Mouse (Mus musculus) lung, adult 2 months (tissue): ENCODE data around the gene Samsn1. TPM values are rescaled to one million over a fixed set of nuclear protein-coding genes. Genes with fewer than 3 reads are reported as not detected.

ENCODE experiments used
- DNase-seq: peaks from one replicate; pipeline ENCODE4 v3.0.0; 2022
- H3K4me1 ChIP-seq: fragments of 200-500 bp; 2 replicates; pipeline ENCODE4 v1.6.1; 2011; ENCODE audit warnings: low read length; ENCODE audit not compliant: control insufficient read depth, insufficient read depth
- H3K4me3 ChIP-seq: fragments of 200-500 bp; replicated peaks from 2 replicates; pipeline ENCODE3; 2011; ENCODE audit warnings: low read depth, mild to moderate bottlenecking, control low read depth, low read length; ENCODE audit errors: extremely low read depth
- CTCF ChIP-seq: fragments of 200-500 bp; IDR thresholded peaks from 2 replicates; pipeline ENCODE4 v1.5.1; 2011; ENCODE audit warnings: mild to moderate bottlenecking, low read length, control low read depth; ENCODE audit not compliant: insufficient read depth
- POLR2A ChIP-seq: fragments of 200-500 bp; IDR thresholded peaks from 2 replicates; pipeline ENCODE4 v1.6.1; 2011; ENCODE audit warnings: low read depth, mild to moderate bottlenecking, control low read depth, low read length, borderline replicate concordance; ENCODE audit errors: extremely low read depth
- WGBS: fragments of 180-500 bp; shearing (Covaris S2); methylation state at CpG from one replicate; pipeline ENCODE4 v1.1.7; 2018; 5-methylcytosine and 5-hydroxymethylcytosine counted together
- polyA plus RNA-seq: library from polyadenylated mRNA; depleted of rRNA; stranded (reverse); fragments of >200 nt; gene quantifications from 2 replicates; pipeline ENCODE4 v1.2.3, GENCODE M21; 2012; rRNA removed

Samsn1 gene
- 1.1 and 3.2 TPM in 2 replicates for polyA plus RNA-seq

DNA sequence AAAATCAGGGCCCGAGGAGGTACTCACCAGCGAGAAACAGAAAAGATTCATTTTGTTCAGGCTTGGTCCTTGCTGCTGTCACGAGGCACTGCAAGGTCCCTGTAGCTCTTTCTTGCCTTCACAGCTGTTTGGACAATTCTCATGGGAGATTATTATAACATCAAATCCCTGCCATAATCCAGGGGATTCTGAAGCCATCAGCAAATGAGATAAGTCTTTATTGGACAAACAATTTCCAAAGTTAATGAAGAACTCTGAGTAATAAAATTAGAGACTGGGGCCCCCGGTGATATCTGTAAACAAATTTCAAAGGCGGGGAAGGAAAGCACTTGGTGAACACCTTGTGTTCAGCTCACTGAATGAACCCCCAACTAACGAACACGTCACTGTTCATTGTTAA lies at the start of gene Samsn1:
Gene Samsn1, minus strand, starts transcription at position 101 of the 400 bp plus-strand sequence.
- no peak within 1 kb of the TSS for H3K4me3 ChIP-seq
- no peaks in the 10 kb centered on the region for H3K4me1 ChIP-seq
- WGBS: 78% methylated on average over 7 of the region's 7 CpGs
- DNase-seq: no peak
- TF ChIP-seq CTCF (no peak), POLR2A (no peak)

DNA sequence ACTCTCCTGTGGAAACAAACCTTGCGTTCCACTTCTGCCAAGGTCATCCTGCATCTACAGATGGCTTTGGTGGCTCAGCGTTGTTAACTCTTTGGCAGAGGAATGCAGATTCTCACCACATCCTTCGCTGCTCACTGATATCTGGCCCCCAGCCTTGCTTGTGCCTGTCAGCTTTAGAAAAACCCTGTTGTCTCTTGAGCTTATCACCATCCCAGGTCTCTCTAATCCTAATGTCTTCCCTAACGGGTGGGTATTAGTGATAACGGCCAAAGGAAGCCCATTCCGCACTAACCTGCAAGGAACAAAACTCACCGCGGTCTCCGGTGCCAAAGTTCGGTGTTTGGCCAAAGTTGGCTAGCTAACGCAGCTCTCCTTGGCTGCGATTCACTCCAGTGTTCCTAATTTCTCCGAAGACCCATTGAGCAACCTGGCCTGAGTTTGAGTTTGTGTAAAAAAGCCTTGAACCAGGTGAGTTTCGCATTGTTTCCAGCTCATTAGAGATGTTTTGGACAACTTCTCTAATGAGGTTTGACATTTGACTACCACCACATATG lies 44.1 kb upstream of the Samsn1 start:
- TF ChIP-seq POLR2A (no peak), CTCF (no peak)
- H3K4me1 ChIP-seq: no peaks in the 10 kb centered on the region
- WGBS: 86% methylated on average over 14 of the region's 14 CpGs
- H3K4me3 ChIP-seq: no peak overlapping the region
- DNase-seq: no peak

DNA sequence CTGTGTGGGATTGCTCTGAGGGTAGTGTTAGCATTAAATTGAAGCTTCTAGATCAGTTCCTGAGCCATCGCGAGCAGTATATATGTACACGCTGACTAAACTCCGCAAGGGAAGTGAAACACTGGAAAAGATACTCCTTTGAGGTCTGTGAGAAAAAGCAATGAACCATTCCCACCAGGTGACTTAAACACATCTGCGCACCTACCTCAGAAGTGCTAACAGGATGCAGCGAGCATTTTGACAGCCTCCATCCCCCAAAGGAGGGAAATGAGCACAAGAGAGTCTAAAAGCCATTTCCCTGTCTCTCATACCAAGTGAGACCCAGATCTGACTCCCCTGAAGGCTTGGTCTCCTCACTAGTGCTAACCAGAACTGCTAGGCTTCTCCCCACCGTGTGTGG lies 32.9 kb upstream of the Samsn1 start:
- no peak for DNase-seq
- H3K4me3 ChIP-seq: no peak overlapping the region
- WGBS: 89% methylated on average over 7 of the region's 7 CpGs
- H3K4me1 ChIP-seq: no peaks in the 10 kb centered on the region
- TF ChIP-seq POLR2A (no peak), CTCF (no peak)

DNA sequence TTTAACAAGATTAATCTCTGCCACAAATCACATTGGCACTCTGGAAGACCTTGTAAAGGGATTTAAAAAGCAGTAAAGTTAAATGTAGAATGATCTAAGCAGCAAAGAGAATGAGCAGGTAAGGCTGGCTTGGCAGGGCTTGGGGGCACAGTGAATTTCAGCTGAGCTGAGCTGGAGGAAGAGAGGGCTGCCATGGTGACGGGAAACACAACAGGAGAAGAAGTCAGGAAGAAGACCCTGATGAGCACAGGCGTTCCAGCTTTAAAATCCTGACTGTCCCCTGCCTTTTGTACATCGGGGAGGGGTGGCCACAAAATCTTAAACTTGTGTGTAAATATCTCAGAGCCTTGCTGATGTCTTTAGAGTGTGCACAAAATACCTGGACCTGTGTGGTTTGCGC lies 32.0 kb upstream of the Samsn1 start:
- no peak for TF ChIP-seq CTCF
- TF ChIP-seq POLR2A: no peak
- 77% methylated on average over 4 of the region's 4 CpGs for WGBS
- H3K4me3 ChIP-seq: no peak overlapping the region
- no peaks in the 10 kb centered on the region for H3K4me1 ChIP-seq
- DNase-seq: no peak

DNA sequence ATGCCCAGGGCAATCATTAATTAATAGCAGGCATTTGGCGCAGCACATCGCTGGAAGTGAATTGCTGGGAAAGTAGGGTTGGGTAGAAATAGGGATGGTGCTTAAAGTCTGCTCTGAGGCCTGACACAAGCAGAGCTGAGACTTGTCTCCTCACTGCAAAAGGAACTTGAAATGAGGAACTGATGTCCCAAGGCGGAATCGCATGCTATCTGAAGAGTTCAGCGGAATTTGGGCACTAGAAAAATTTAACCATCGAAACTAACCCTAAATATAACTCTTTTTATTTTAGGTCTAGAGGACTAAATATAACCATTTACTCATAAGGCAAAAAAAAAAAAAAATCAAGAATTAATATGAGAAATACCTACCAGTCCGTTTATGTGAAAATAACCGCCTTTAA lies 31.5 kb upstream of the Samsn1 start:
- 86% methylated on average over 8 of the region's 8 CpGs for WGBS
- DNase-seq: no peak
- TF ChIP-seq POLR2A (no peak), CTCF (no peak)
- no peaks in the 10 kb centered on the region for H3K4me1 ChIP-seq
- H3K4me3 ChIP-seq: no peak overlapping the region

DNA sequence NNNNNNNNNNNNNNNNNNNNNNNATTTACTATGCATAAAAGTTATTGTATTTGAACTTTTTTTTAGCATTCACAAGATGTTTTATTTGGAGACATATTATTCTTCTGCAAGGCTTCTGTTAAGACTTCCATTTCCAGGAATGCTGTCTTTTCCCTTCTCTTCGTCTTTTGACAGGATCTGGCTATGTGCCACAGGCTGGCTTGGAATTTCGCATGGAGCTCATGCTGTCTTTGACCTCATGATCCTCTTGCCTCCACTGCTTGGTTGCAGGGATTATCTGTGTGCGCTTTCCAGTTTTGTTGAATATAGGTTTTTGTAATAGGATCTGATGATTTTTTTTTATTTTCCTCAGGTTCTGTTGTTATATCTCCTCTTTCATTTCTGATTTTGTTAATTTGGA lies 25.0 kb upstream of the Samsn1 start:
- Histone ChIP-seq H3K4me3 (no peak overlapping the region), H3K4me1 (no peaks in the 10 kb centered on the region)
- WGBS: 54% methylated on average over 3 of the region's 3 CpGs
- TF ChIP-seq POLR2A (no peak), CTCF (no peak)
- no peak for DNase-seq

DNA sequence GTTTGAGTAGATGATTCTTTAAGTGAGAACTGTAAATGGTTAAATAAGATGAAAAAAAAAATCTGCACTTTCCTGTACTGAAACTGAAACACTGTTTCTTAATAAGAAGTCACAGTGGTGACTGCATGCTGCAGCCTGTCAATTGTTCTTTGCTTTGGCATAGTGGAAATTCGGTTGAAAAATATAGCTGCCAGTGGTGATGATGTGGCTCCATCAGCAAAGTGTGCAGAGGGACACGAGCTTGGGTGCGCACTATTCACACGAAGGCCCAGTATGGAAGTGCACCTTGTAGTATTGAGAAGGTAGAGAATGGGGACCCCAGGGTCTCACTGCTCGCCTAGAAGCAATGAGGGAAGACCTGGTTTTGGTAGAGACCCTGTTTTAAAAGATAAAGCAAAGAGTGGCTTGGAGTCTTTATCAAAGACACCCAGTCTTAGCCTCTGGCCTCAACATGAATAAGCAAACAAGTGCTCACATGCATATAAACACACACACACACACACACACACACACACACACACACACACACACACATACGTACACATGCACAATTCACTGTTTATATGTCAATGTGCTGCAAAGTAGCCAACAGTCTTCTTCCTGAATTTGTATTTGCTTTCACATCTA lies 18.4 kb upstream of the Samsn1 start:
- H3K4me3 ChIP-seq: no peak overlapping the region
- TF ChIP-seq POLR2A (no peak), CTCF (no peak)
- no peak for DNase-seq
- WGBS: 79% methylated on average over 6 of the region's 6 CpGs
- no peaks in the 10 kb centered on the region for H3K4me1 ChIP-seq

DNA sequence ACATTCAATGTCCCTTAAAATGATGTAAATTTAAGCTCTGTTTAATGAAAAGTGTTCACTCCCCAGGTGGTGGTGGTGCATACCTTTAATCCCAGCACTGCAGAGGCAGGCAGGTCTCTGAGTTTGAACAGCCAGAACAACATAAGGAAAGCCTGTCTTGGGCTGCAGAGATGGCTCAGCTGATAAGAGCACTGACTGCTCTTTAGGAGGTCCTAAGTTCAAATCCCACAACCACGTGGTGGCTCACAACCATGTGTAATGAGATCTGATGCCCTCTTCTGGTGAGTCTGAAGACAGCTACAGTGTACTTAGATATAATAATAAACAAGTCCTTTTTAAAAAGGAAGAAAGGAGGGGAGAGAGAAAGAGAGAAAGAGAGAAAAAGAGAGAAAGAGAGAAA lies 2.9 kb downstream of the Samsn1 start:
- WGBS: 36% methylated on average over 1 of the region's 1 CpGs
- Histone ChIP-seq H3K4me3 (no peak overlapping the region), H3K4me1 (no peaks in the 10 kb centered on the region)
- no peak for DNase-seq
- no peak for TF ChIP-seq CTCF
- TF ChIP-seq POLR2A: no peak

DNA sequence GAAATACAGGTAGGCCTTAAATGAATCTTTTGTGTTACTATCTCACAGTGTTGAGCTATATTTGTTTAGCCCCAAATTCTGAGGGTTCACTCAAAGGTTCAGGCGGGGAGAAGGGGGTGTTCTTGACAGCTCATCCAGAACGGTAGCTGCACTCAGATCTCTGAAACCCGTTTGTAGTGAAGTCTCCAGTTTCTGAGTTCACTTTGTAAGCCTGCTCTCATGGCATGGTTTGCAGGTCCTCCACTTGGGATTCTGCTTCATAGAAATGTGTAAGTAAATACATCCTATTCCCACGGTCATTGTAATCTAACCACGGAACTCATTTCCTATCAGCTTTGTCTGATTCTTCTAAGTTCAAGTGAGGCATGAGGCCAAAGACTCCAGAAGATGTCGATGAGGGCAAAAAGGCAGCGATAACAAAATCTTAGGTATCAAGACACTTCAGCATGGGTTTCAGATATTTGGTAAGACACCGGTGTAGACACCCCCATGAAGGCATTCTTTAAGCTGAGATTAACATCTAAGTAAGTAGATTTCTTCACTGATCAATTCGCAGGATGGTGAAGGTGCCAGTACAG lies 18.2 kb downstream of the Samsn1 start:
- no peak for DNase-seq
- no peaks in the 10 kb centered on the region; the same call in 1 of the 2 replicates for H3K4me1 ChIP-seq
- 68% methylated on average over 9 of the region's 9 CpGs for WGBS
- no peak overlapping the region for H3K4me3 ChIP-seq
- TF ChIP-seq CTCF (no peak), POLR2A (no peak)

DNA sequence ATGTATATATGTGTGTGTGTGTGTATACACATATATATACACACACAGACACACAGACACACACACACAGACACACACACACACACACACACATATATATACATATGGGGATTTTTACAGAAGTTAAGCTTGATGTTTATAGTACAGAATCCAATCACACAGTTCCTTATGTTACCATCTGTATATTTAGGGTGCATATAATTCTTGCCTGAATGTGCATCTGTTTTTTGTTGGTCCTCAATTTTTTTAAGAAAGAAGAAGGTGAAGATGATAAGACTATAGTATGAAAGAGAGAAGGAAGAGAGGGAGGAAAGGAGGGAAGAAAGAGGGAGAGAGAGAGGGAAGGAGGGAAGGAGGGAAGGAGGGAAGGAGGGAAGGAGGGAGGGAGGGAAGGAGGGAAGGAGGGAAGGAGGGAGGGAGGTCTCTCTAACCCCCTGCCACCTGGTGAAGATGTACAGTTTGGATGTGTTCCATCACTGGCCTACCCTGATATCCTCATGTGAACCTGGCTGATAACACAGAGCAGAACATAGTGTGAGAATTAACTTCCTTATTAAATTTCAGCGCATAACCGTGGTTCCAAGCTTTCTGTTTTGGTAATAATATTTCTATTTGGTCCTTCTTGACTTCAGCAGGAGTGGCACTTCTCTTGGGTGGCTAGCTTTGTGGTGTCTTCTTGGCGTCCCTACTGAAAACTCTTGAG lies 19.1 kb downstream of the Samsn1 start:
- TF ChIP-seq CTCF (no peak), POLR2A (no peak)
- Histone ChIP-seq H3K4me3 (no peak overlapping the region), H3K4me1 (no peaks in the 10 kb centered on the region; the same call in 1 of the 2 replicates)
- DNase-seq: no peak
- WGBS: 82% methylated on average over 3 of the region's 3 CpGs
